Mouse (Mus musculus) c-Kit-positive CD71-positive TER-119-negative erythroid progenitor cells, embryonic 14.5 days (primary cell): ENCODE data around the gene Sars.

Experiments used
- DNase-seq: peaks from one replicate; pipeline ENCODE4 v3.0.0-alpha.2; 2013; ENCODE audit warnings: low read depth

The Sars gene

GRCm38 (mm10) chr3:108392299-108392698 is 52.7 kb downstream of the Sars start:
- no peak for DNase-seq

GRCm38 (mm10) chr3:108389111-108389545 is 55.9 kb downstream of the Sars start:
- DNase-seq = peak; percentile 96

- DNase-seq = no peak
Observed at GRCm38 (mm10) chr3:108386186-108386585, 58.8 kb downstream of the Sars start.

GRCm38 (mm10) chr3:108384425-108384824 is 60.6 kb downstream of the Sars start:
- DNase-seq = no peak

GRCm38 (mm10) chr3:108383485-108384354 is 61.3 kb downstream of the Sars start, which contains the start of gene Psrc1:
TSS of gene Psrc1 (plus strand) at chr3:108383839.
- peak; percentile 79 for DNase-seq

GRCm38 (mm10) chr3:108381945-108382875 is 62.8 kb downstream of the Sars start:
- no peak for DNase-seq

GRCm38 (mm10) chr3:108380695-108381094 is 64.3 kb downstream of the Sars start:
- DNase-seq = peak; percentile 35

- no peak for DNase-seq
Observed at GRCm38 (mm10) chr3:108378875-108379663, 65.9 kb downstream of the Sars start.
